Mouse (Mus musculus) heart, adult 2 months (tissue): ENCODE results near the gene Eif4e2.

ENCODE experiments used
- EP300 ChIP-seq: fragments of 200-500 bp; IDR thresholded peaks from 2 replicates; pipeline ENCODE4 v1.6.1; 2011; ENCODE audit warnings: low read depth, low read length, control low read depth; ENCODE audit not compliant: insufficient read depth
- POLR2A ChIP-seq: fragments of 200-500 bp; IDR thresholded peaks from 2 replicates; pipeline ENCODE4 v1.6.1; 2011; ENCODE audit warnings: mild to moderate bottlenecking, low read depth, low read length, control low read depth; ENCODE audit not compliant: insufficient read depth

- TF ChIP-seq EP300 (no peak), POLR2A (no peak)
Observed at GRCm38 (mm10) chr1:87273514-87273942, 59.8 kb downstream of the Eif4e2 start.
